Mouse (Mus musculus) kidney, adult 18-20 months (tissue): ENCODE data around the gene Rpl3l.
A peak's percentile ranks its signal among the peaks of the same experiment; 100 is the strongest.

Experiments
- DNase-seq: peaks from one replicate; pipeline ENCODE4 v3.0.0; 2021

Rpl3l gene

DNA sequence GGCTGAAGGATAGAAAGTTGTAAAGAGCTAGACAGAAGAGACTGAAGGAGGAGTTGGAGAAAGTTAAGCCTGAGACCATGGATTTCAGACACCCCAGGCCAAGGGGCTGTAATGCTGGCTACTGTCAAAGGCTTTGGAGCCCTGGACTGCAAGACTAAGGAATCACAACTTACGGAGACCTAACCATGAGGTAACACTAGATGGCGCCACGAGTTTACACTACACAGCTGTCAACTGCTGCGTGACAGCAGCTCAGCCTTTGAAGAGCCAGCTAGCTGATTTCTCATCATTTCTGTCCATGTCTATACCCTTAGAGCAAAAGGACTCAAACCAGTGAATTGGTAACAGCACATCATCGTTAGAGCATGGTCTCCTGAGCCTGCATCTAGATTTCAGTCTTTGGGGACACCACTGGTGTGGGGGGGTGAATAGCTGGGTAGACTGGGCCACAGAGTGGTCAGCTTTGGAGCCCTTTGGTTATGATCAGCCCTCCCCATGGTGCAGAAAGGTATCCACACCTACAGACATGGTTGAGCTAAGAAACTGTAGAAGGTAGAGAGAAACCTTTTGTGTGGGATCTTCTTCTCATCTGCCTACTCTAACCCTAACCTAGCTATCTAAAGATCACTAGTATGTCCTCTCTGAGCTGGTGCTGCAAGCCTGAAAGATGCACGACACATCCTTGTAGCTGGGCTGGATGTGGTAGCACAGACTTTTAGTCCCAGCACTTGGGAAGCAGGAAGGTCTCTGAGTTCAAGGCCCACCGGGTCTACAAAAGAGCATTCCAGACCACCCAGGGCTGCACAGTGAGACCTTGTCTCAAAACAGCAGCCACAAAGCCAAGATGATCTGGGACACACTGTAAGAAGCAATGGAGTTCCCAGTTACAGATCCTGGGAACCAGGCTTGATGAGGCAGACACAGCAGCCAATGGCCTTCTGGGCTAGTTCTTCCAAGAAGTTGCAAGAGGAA, 18.2 kb downstream of the Rpl3l start:
- peak; percentile 89 for DNase-seq

DNA sequence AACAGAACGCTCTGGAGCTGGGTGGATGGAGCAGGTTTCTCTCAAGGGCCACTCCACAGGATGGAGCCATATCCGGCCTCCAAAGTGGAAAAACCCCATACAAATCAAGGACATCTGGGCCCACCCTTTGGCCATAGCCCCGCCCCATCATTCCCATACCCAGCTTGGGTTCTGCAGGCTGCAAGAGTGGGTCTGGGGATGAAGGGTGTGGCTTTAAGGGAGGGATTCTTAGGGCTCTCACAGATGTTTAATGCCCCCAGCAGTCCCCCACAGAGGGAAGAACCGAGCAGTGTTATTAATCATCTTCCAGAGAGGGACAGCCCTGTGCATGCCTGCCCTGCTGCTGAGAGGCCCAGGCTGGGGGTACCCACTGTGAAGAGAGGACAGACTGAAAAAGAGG, 19.4 kb downstream of the Rpl3l start:
- no peak for DNase-seq

DNA sequence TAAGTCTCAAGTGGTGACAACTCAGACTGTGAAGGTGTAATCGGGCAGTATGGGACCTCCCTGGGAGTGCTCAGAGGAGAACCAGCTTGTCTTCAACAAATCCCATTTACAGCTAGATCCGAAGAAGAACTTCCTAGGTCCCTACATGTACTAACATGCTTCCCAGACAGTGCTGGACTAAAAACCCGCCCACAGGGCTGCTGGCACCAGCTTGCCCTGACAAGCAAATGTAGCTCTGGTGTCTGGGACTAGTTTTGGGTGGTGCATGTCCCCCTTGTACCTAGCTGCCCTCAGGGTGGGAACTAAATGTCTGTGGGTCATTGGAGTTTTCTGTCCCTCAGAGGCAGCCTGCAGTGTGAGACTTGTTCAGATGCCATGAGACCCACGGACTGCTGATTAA, 23.9 kb downstream of the Rpl3l start:
- DNase-seq: no peak

DNA sequence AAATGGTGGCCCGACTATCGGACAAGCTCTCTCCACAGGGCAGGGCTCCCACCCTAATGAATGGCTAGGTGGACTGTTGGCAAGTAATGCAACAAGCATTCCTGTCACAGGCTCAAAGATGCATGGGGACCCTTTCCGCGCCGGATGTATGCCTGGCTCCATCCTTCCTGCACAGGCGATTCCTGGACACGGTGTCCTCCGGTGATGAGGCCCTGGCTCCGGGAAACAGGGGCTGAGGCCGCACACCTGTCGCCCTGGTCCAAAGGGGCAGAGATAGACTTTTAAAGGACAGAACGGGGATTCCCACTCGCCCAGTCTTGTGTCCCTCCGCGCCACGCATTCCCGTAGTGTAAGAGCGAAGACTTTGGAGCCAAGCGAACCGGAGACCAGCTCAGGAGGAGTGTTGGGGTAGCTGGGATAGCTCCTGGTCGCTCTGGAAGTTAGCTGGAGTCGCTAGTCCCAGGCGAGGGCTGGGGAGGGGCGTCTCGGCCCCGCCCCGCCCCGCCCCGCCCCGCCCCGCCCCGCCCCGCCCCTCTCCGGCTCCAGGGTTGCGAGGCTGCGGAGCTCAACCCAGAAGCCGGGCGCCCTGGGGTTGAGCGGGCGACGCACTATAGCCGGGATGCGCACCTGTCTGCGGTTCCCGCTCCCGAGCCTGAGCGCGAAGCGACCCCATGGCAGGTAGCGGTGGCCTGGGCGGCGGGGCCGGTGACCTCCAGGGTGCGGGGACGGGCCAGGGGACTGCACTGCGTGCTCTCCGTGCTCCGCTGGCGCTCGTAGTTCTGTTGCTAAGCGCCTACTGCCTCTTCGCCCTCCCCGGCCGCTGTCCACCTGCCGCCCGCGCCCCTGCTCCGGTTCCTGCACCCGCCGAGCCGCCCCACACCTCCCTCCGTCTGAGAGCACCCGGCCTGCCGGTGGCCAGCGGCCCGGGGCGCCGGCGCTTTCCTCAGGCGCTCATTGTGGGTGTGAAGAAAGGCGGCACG, 25.1 kb downstream of the Rpl3l start, which contains the start of gene Hs3st6:
Gene Hs3st6, plus strand, starts transcription at position 574 of the 980 bp plus-strand sequence.
- DNase-seq: peak; percentile 71

- DNase-seq: no peak
Measured at GRCm38 (mm10) chr17:24757394-24757793, 29.8 kb downstream of the Rpl3l start.

DNA sequence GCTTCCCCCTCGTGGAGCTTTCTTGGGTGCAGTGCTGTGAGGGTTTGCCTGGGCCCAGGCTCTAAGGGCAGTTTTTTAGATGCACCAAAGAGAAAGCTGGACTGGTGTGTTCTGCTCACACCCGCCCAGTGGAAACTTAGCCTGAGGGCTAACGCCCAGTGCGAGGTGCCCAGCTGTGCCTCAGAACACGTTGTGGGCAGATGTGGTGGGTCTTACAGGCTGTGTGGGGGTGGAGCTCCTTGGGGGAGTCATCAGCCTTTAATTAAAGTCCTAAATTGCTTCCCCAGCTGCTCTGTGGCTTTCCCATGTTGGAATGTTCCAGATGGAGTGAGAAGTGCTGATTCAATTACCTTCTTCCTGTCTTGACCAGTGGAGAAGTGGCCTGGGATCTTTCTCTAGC, 33.5 kb downstream of the Rpl3l start:
- no peak for DNase-seq

- no peak for DNase-seq
Measured at GRCm38 (mm10) chr17:24765016-24765905, 37.6 kb downstream of the Rpl3l start.

- DNase-seq: peak; percentile 49
Measured at GRCm38 (mm10) chr17:24766266-24766875, 38.8 kb downstream of the Rpl3l start.

DNA sequence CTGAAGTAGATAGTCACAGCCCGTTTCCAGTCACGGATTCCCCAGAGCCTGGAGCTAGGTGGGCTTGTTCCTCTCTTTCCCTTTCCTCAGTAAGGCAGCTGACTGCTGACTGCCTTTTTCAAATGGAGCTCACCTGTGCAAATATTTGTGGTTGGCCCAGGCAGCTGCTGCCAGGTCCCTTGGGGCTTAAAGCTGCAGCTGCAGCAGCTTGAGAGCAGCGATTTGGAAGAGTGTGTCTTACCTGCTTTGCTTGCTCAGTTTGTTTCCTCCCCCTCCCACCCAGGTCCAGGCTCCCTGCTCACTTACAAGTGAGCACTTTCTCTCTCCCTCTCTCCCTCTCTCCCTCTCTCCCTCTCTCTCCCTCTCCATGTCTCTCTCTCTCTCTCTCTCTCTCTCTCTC, 41.5 kb downstream of the Rpl3l start:
- DNase-seq: no peak

DNA sequence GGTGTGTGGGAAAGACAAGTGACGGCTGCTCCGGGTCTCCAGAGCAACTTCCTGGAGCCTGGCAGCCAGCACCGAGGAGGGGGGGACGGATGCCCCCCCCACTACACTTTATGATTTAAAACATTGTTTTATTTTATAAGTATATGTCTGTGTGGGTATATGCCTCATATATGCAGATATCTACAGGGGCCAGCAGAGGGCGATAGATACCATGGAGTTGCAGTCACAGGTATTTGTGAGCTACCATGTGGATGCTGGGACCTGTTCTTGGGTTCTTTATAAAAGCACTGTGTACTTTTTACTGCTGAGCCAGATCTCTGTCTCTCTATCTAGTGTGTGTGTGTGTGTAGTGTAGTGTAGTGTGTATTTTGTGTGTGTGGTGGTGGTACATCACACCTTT, 45.6 kb downstream of the Rpl3l start:
- DNase-seq: no peak

DNA sequence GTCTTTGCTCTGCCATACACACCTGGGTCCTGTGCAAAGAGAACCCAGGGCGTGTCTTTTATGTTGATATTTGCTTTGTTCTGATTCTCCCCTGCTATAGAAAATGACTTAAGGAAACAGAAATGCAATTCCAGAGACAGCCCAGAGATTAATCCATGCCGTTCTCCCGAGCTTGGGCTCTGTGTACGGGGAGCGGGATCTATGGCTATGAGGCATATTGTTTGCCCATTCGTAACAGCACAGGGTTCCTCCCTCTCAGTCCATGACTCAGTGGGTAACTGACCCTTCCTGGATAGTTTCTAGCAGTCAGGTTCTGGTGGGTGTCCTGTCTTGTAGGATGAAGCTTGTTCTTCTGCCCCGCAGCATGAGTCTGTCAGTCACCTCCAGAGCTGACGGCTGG, 47.6 kb downstream of the Rpl3l start:
- no peak for DNase-seq

- no peak for DNase-seq
Measured at GRCm38 (mm10) chr17:24777073-24777472, 49.5 kb downstream of the Rpl3l start.

- no peak for DNase-seq
Measured at GRCm38 (mm10) chr17:24780821-24781220, 53.2 kb downstream of the Rpl3l start.
